Mouse (Mus musculus) C2C12 (cell line): ENCODE measurements at regions not wholly inside any gene's neighbourhood (a gene's known extent, or its start where the extent isn't known, plus 50 kb on each side); places are given as distances from the start of the nearest gene placed in this dataset.

ENCODE experiments used
- H3K27me3 ChIP-seq: one replicate; pipeline ENCODE4 v1.6.1; 2011; ENCODE audit not compliant: control insufficient read depth, insufficient read depth, insufficient read length
- H3K36me3 ChIP-seq: one replicate; pipeline ENCODE4 v1.6.1; 2011; ENCODE audit not compliant: control insufficient read depth, insufficient read depth
- H3K4me3 ChIP-seq: one replicate; pipeline ENCODE4 v1.5.1; 2011; ENCODE audit warnings: mild to moderate bottlenecking, control low read depth; ENCODE audit not compliant: poor library complexity, insufficient read depth, severe bottlenecking
- H3K79me2 ChIP-seq: one replicate; pipeline ENCODE4 v1.6.1; 2011; ENCODE audit not compliant: control insufficient read depth, insufficient read depth
- H3K79me3 ChIP-seq: one replicate; pipeline ENCODE4 v1.6.1; 2011; ENCODE audit warnings: low read depth, control low read depth
- H3ac ChIP-seq: one replicate; pipeline ENCODE3; 2011; ENCODE audit warnings: low read depth; ENCODE audit not compliant: control insufficient read depth, insufficient read length
- CEBPB ChIP-seq: IDR thresholded peaks from one replicate; pipeline ENCODE4 v1.6.1; 2011; ENCODE audit warnings: low read depth, mild to moderate bottlenecking, control low read depth, moderate library complexity
- CTCF ChIP-seq: IDR thresholded peaks from one replicate; pipeline ENCODE4 v1.5.1; 2011; ENCODE audit not compliant: control insufficient read depth, insufficient read depth, insufficient read length
- FOSL1 ChIP-seq: IDR thresholded peaks from one replicate; pipeline ENCODE4 v1.8.0; 2011; ENCODE audit warnings: mild to moderate bottlenecking, low read length; ENCODE audit not compliant: poor library complexity, insufficient read depth, severe bottlenecking
- MAX ChIP-seq: IDR thresholded peaks from one replicate; pipeline ENCODE4 v1.6.1; 2011; ENCODE audit warnings: mild to moderate bottlenecking, control low read depth
- MYOD1 ChIP-seq: IDR thresholded peaks from one replicate; pipeline ENCODE4 v1.6.1; 2011; ENCODE audit warnings: low read depth; ENCODE audit not compliant: control insufficient read depth, insufficient read length
- MYOG ChIP-seq: IDR thresholded peaks from one replicate; pipeline ENCODE4 v1.6.1; 2011; ENCODE audit not compliant: control insufficient read depth, insufficient read length; ENCODE audit errors: extremely low read depth
- USF1 ChIP-seq: IDR thresholded peaks from one replicate; pipeline ENCODE4 v1.6.1; 2011; ENCODE audit warnings: low read depth, mild to moderate bottlenecking, control low read depth, moderate library complexity

DNA sequence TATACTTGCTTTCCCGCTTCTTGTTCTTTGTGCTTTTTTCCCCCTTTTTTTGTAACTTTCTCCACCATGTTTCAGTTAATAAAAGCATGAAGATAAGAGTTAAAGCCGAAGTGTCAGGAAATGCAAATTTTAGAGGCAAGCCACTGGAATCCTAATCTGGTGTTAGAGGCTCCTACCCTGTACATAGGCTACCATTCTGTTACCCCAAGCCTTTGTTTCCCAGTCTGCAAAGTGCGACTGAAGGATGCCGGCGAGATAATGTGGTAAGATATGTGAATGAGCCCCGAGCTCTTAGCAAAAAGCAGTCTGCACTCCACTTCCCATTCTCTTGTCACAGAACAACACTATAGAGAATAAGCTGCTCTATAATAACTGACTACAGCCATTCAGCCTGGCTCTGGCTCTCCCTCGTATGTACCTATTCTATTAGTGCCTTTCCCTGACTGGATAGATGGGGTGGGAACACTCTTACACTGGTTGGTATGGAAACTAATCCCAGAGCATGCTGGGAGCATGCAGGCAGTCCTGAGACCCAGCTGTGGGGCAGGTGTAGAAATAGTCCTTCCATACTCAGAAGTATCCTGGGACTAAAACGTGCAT is 229.7 kb upstream of the Daam1 start:
- Histone ChIP-seq H3K79me3 (no peaks in the 10 kb centered on the region), H3K79me2 (no peaks in the 10 kb centered on the region), H3K27me3 (no peaks in the 10 kb centered on the region), H3ac (no peak overlapping the region), H3K36me3 (no peaks in the 10 kb centered on the region), H3K4me3 (no peak overlapping the region)
- TF ChIP-seq MAX, result no peak
- no peak for TF ChIP-seq USF1
- TF ChIP-seq CEBPB, result no peak
- no peak for TF ChIP-seq MYOD1
- no peak for TF ChIP-seq CTCF

GRCm38 (mm10) chr12:71603136-71603535 is 227.7 kb upstream of the Daam1 start:
- no peaks in the 10 kb centered on the region for H3K79me3 ChIP-seq
- H3K79me2 ChIP-seq, result no peaks in the 10 kb centered on the region
- H3K4me3 ChIP-seq, result no peak overlapping the region
- no peak for TF ChIP-seq USF1
- no peak for TF ChIP-seq FOSL1
- no peak for TF ChIP-seq CTCF
- TF ChIP-seq CEBPB, result no peak
- TF ChIP-seq MAX, result no peak
- no peak for TF ChIP-seq MYOG
- TF ChIP-seq MYOD1, result no peak
- no peaks in the 10 kb centered on the region for H3K27me3 ChIP-seq
- no peaks in the 10 kb centered on the region for H3K36me3 ChIP-seq
- H3ac ChIP-seq, result no peak overlapping the region

GRCm38 (mm10) chr12:71606366-71606765 is 224.5 kb upstream of the Daam1 start:
- no peaks in the 10 kb centered on the region for H3K27me3 ChIP-seq
- no peak overlapping the region for H3ac ChIP-seq
- H3K79me3 ChIP-seq, result no peaks in the 10 kb centered on the region
- H3K36me3 ChIP-seq, result no peaks in the 10 kb centered on the region
- H3K79me2 ChIP-seq, result no peaks in the 10 kb centered on the region
- H3K4me3 ChIP-seq, result no peak overlapping the region
- TF ChIP-seq MYOD1, result no peak
- no peak for TF ChIP-seq FOSL1
- TF ChIP-seq USF1, result no peak
- TF ChIP-seq MAX, result no peak
- TF ChIP-seq CTCF, result no peak
- TF ChIP-seq CEBPB, result no peak
- TF ChIP-seq MYOG, result no peak

DNA sequence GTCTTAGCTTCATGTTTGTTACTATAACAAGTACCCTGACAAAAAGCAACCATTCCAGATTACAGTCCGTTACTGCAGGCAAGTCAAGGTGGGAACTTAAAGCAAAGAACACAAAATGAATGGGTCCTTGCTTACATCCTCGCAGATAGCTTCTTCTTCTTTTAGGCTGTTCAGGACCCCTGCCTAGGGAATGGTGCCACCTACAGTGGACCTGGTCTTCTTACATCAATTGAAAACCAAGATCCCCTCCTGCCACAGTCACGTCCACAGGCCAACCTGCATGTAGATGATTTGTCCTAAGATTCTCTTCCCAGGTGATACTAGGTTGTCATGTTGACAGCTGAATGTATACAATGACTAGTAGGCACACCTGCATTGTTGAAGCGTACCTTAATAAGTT is 222.9 kb upstream of the Daam1 start:
- no peak overlapping the region for H3ac ChIP-seq
- TF ChIP-seq FOSL1 (no peak), USF1 (no peak), MYOD1 (no peak), CEBPB (no peak), MAX (no peak), MYOG (no peak), CTCF (no peak)

DNA sequence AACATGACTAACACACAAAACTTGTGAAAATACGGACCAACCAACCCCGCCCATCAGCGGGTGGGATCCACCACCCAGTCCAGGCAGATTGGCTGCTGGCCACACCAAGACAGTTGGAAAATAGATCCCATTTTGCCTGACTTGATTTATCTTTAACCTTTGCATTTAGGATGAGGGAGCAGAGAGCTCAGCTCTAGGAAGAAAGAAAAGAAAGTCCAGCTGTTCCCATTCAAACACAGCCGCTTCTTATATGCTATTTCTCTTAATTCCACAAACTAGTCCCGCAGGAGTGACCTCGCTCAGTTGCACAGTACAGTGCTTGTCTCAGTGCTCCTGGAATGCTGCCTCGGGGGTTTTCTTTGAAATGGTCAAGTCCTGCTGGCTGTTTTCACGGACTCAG is 217.6 kb upstream of the Daam1 start:
- H3K27me3 ChIP-seq, result no peaks in the 10 kb centered on the region
- H3K4me3 ChIP-seq, result no peak overlapping the region
- no peaks in the 10 kb centered on the region for H3K79me3 ChIP-seq
- H3K79me2 ChIP-seq, result no peaks in the 10 kb centered on the region
- H3K36me3 ChIP-seq, result no peaks in the 10 kb centered on the region
- no peak for TF ChIP-seq MAX
- TF ChIP-seq MYOG, result no peak
- H3ac ChIP-seq, result no peak overlapping the region

More for the DNA sequence above, 222.9 kb upstream of the Daam1 start:
- H3K79me3 ChIP-seq, result no peaks in the 10 kb centered on the region
- no peaks in the 10 kb centered on the region for H3K36me3 ChIP-seq
- H3K79me2 ChIP-seq, result no peaks in the 10 kb centered on the region
- H3K27me3 ChIP-seq, result no peaks in the 10 kb centered on the region
- H3K4me3 ChIP-seq, result no peak overlapping the region

DNA sequence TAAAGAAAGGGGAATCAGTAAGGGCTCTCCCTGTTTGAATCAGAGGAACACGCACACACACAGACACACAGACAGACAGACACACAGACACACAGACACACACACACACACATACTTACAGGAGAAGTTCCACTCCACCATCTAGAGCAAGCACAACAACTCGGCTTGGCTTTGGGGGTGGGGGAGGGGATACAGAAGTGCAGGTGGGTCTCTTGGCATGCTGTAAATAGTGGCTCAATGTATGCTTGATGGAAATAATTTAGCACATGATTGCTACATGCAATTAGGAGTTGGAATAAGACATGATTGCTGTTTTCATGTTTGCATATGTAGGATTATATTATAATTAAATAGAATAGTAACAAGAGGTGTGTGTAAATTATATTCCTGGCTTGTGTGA is 215.9 kb upstream of the Daam1 start:
- Histone ChIP-seq H3ac (no peak overlapping the region), H3K36me3 (no peaks in the 10 kb centered on the region), H3K79me3 (no peaks in the 10 kb centered on the region), H3K79me2 (no peaks in the 10 kb centered on the region), H3K4me3 (no peak overlapping the region), H3K27me3 (no peaks in the 10 kb centered on the region)
- TF ChIP-seq USF1, result no peak
- TF ChIP-seq CEBPB, result no peak
- TF ChIP-seq MYOG, result no peak
- no peak for TF ChIP-seq MYOD1
- TF ChIP-seq CTCF, result no peak
- TF ChIP-seq FOSL1, result no peak
- no peak for TF ChIP-seq MAX
